Mouse (Mus musculus): ENCODE results near the gene Auts2. TPM values are rescaled to one million over a fixed set of nuclear protein-coding genes. Genes with fewer than 3 reads are reported as not detected.

The Auts2 gene
- polyA plus RNA-seq, 1 experiment, result 9.6 TPM

DNA sequence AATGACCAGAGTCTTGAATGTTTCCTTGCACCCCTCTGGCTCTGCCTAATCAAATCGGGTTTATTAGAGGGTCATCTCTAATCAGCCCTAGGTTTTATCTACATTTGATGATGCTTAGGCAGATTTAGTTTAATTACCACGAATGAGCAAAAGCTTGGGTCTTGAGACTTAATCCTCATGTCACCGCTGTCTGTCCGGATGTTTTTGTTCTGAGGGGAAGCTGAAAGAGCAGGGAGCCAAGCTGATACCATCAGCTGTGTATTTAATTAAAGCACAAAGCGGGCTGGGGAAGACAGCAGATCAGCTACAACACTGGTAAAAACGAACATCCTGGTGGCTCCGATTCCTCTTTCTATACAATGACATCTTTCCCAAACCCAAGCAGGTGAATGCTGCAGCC is 56.3 kb downstream of the Auts2 start:
- TF ChIP-seq POLR2A (IDR thresholded peaks at IDR 0.05; ENCODE audit: borderline replicate concordance, extremely low read depth, low read depth, low read length), result no peak
- no peak for TF ChIP-seq CTCF (IDR thresholded peaks at IDR 0.05; ENCODE audit: insufficient read depth, low read length)
- 54% methylated on average over 7 of the region's 7 CpGs for whole genome bisulfite sequencing
- DNase-seq, result no peak
- H3K4me1 ChIP-seq (ENCODE audit: control insufficient read depth, insufficient read depth, low read length), result peaks cover 16% of the 10 kb centered on the region
- H3K4me3 ChIP-seq (replicated peaks; ENCODE audit: extremely low read depth, low read depth, low read length), result no peak overlapping the region

DNA sequence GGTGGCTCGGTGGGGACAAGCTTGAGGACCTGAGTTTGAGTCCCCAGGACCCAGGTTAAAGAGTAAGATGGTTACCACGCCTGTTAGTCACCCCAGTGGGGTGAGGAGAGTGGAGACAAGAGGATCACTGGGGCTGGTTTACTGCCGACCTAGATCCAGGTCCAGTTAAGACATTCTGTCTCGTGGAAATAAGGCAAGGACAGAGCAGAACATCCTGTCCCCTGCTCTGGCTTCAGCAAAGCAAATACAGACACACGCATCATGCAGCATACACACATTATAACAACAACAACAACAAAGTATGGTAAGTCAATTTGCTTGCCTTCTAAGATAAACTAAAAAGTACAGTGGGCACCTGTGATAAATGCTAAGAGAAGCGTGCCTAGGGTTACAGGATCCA is 57.1 kb downstream of the Auts2 start:
- TF ChIP-seq POLR2A (IDR thresholded peaks at IDR 0.05; ENCODE audit: borderline replicate concordance, extremely low read depth, low read depth, low read length), result no peak
- no peak for TF ChIP-seq CTCF (IDR thresholded peaks at IDR 0.05; ENCODE audit: insufficient read depth, low read length)
- no peak for DNase-seq
- 85% methylated on average over 6 of the region's 6 CpGs for WGBS
- Histone ChIP-seq H3K4me3 (replicated peaks; ENCODE audit: extremely low read depth, low read depth, low read length) (no peak overlapping the region), H3K4me1 (ENCODE audit: control insufficient read depth, insufficient read depth, low read length) (peaks cover 16% of the 10 kb centered on the region)

DNA sequence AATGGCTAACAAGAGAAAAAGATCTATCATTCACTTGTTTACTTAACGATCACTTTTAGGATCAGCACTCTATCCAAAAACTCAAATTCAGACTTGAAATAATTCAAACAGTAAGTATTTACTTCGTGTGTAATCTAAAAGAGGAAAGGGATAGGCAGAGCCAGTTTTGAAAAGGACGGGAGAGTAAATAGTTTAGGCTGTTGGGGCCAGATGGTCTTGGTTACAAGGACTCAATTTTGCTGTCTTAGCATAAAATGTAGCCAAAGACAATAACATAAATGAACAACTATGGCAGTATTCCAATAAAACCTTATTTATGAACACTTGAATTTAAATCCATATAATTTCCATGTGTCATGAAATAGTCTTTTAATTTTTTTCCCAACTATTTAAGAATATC is 57.7 kb downstream of the Auts2 start:
- WGBS, result 61% methylated on average over 3 of the region's 3 CpGs
- TF ChIP-seq POLR2A (IDR thresholded peaks at IDR 0.05; ENCODE audit: borderline replicate concordance, extremely low read depth, low read depth, low read length) (no peak), CTCF (IDR thresholded peaks at IDR 0.05; ENCODE audit: insufficient read depth, low read length) (no peak)
- no peak for DNase-seq

DNA sequence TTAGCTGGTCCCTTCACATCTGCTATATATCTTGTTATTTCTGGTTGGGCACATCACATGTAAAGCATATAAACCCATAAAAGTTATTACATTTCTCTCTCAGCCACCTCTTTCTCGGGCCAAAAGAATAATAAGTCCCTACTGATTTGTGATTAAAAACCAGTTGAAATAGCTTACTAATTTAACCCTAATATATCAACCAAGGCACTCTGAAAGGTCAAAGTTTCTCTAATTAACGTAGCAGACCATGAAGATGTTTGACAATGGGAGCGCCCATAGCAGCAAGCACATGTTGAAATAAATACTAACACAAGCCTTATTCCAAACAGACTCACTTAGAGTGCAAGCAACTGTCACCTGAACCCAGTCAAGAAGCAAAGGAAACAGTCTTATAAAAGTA is 61.7 kb downstream of the Auts2 start:
- no peak for DNase-seq

More for the DNA sequence above, 57.7 kb downstream of the Auts2 start:
- Histone ChIP-seq H3K4me1 (ENCODE audit: control insufficient read depth, insufficient read depth, low read length) (peaks cover 16% of the 10 kb centered on the region), H3K4me3 (replicated peaks; ENCODE audit: extremely low read depth, low read depth, low read length) (no peak overlapping the region)

DNA sequence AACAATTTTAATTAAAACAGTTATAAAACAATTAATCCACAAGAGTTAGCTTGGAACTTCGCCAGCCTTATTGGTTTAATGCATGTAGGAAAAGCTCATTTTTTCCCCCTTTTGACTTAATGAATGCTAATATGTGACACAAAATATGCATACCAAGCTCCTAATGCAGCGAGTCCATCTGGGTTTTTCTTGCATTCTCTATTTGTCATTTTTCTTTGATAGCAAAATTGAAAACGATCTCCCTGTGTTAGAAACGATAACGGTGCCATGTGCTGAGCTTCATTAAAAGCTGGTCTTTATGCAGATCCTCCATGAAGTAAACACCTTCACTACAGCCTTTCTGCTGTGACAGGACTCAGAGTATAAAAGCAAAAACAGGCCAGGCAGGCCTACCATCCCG is 62.7 kb downstream of the Auts2 start:
- 86% methylated on average over 6 of the region's 6 CpGs for WGBS
- no peak for DNase-seq
- no peak for TF ChIP-seq CTCF (IDR thresholded peaks at IDR 0.05; ENCODE audit: insufficient read depth, low read length)
- no peak for TF ChIP-seq POLR2A (IDR thresholded peaks at IDR 0.05; ENCODE audit: borderline replicate concordance, extremely low read depth, low read depth, low read length)
- no peaks in the 10 kb centered on the region for H3K4me1 ChIP-seq (ENCODE audit: control insufficient read depth, insufficient read depth, low read length)
- no peak overlapping the region for H3K4me3 ChIP-seq (replicated peaks; ENCODE audit: extremely low read depth, low read depth, low read length)

More for the DNA sequence above, 61.7 kb downstream of the Auts2 start:
- TF ChIP-seq POLR2A (IDR thresholded peaks at IDR 0.05; ENCODE audit: borderline replicate concordance, extremely low read depth, low read depth, low read length), result no peak
- no peak for TF ChIP-seq CTCF (IDR thresholded peaks at IDR 0.05; ENCODE audit: insufficient read depth, low read length)
- Histone ChIP-seq H3K4me3 (replicated peaks; ENCODE audit: extremely low read depth, low read depth, low read length) (no peak overlapping the region), H3K4me1 (ENCODE audit: control insufficient read depth, insufficient read depth, low read length) (peaks cover 2% of the 10 kb centered on the region)
- 89% methylated on average over 3 of the region's 3 CpGs for WGBS

DNA sequence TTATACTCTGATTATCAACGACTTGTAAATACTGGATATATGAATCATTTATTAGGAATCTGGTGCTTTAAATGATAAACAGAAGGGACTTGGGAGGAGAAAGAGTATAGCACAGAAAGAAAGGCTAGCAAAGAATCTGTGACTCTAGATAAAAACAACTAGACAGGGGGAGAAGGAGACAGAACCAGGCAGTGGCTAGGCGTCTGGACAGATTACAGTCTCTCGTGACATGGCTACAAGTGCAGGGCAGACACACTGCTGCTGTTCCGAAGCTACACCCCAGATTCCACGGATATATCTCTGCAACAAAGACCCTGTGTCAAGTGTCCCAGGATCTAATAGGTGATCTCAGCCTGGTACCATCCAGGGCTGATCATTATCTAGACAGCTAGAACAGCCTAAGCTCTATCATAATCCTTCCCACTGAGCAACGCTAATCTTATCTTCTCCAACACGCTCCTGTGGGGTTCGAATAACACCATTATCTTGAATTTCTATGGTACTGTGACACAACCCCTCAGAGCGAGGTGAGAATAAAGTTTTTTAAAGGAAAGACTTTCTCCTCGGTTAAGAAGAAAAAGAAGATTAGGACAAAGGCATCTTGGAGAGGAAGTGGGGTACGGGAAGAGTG is 63.8 kb downstream of the Auts2 start:
- 55% methylated on average over 11 of the region's 11 CpGs for WGBS
- H3K4me1 ChIP-seq (ENCODE audit: control insufficient read depth, insufficient read depth, low read length), result no peaks in the 10 kb centered on the region
- TF ChIP-seq POLR2A (IDR thresholded peaks at IDR 0.05; ENCODE audit: borderline replicate concordance, extremely low read depth, low read depth, low read length) (no peak), CTCF (IDR thresholded peaks at IDR 0.05; ENCODE audit: insufficient read depth, low read length) (no peak)
- DNase-seq, result no peak
- H3K4me3 ChIP-seq (replicated peaks; ENCODE audit: extremely low read depth, low read depth, low read length), result no peak overlapping the region

DNA sequence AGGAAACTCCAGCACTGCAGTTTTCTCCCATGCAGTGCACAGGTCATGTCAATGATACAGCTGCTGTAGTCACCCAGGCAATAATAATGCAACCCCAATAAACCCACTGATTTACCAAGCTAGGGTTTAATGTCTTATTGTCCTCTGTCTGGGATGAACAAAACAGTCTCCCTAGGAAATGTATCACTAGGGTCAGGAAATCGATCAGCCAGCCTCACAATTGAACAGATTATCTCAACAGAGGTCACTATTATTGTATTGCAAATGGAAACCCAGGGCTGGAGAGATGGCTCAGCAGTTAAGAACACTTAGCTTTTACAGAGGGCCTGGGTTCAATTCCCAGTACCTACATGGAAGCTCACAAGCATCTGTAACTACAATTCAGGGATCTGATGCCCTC is 65.6 kb downstream of the Auts2 start:
- no peak for DNase-seq
- no peak for TF ChIP-seq POLR2A (IDR thresholded peaks at IDR 0.05; ENCODE audit: borderline replicate concordance, extremely low read depth, low read depth, low read length)
- no peak for TF ChIP-seq CTCF (IDR thresholded peaks at IDR 0.05; ENCODE audit: insufficient read depth, low read length)
- Histone ChIP-seq H3K4me1 (ENCODE audit: control insufficient read depth, insufficient read depth, low read length) (no peaks in the 10 kb centered on the region), H3K4me3 (replicated peaks; ENCODE audit: extremely low read depth, low read depth, low read length) (no peak overlapping the region)
- 62% methylated on average over 1 of the region's 1 CpGs for WGBS

DNA sequence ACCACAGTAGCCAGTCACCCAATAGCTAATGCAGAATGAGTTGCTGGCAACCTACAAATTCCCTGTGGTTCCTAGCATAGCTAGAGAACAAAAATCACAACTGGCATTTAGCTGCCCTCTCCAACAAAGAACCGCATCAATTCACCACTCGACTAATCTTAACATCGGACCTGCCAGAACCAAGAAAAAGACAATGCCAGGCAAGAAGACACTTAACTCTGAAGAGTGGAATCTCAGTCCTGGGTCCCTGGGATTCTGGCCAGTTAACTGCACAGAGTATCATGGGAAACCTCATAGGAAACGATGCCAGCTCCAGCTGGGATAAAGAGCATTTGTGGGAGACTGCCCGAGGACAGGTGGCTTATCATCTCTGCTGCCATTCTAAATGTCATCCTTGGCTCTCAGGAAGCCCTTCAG is 70.2 kb downstream of the Auts2 start:
- DNase-seq, result no peak
- Histone ChIP-seq H3K4me1 (ENCODE audit: control insufficient read depth, insufficient read depth, low read length) (no peaks in the 10 kb centered on the region), H3K4me3 (replicated peaks; ENCODE audit: extremely low read depth, low read depth, low read length) (no peak overlapping the region)
- no peak for TF ChIP-seq POLR2A (IDR thresholded peaks at IDR 0.05; ENCODE audit: borderline replicate concordance, extremely low read depth, low read depth, low read length)
- no peak for TF ChIP-seq CTCF (IDR thresholded peaks at IDR 0.05; ENCODE audit: insufficient read depth, low read length)
- 76% methylated on average over 5 of the region's 5 CpGs for WGBS

DNA sequence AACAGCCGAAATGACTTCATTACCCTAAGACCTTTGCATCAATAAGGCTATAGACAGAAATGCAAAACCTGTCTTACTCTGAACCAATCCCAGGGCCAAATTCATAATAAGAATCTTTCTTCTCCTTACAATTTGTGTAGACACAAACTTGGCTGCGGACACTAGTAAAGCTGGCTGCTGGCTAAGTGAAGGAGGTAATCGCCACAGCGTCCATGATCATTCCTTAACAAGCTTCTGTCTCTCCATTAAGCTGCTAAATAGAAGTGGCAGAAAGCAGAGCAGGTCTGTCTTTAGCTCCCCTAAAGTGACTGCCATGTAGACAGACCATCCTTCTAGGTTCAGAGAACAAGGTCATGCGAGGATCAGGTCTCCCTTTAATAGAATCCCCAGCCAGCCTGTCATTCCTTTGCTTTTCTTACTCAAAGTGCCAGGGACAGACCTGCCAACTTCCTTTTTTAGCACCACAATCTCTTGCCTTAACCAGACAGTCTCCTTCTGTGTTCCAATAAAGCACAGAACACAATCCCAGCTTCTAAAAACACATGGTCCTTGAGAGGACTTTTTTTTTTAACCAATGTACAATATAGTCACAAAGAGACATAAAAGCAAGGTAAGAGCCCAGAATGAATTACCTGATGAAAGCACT is 70.8 kb downstream of the Auts2 start:
- WGBS, result 81% methylated on average over 5 of the region's 5 CpGs

DNA sequence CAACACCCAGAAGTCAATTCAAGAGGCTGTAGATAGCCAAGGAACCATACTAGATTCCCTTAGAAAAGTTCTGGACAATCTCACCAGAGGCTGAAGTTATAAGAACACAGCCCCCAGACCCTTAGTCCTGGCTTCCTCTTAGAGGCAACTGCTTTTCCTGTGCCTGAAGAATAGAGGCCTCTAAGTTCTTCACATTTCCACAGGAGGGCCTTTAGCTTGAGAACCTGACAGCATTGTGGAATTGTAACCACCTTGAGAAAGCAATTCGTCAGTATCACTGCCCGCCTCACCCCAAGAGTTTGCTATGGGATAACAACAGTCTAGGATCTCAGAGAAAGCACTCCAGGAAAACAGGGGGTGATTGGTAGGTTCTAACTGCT is 75.8 kb downstream of the Auts2 start:
- TF ChIP-seq CTCF (IDR thresholded peaks at IDR 0.05; ENCODE audit: insufficient read depth, low read length), result no peak
- TF ChIP-seq POLR2A (IDR thresholded peaks at IDR 0.05; ENCODE audit: borderline replicate concordance, extremely low read depth, low read depth, low read length), result no peak
- H3K4me3 ChIP-seq (replicated peaks; ENCODE audit: extremely low read depth, low read depth, low read length), result no peak overlapping the region
- H3K4me1 ChIP-seq (ENCODE audit: control insufficient read depth, insufficient read depth, low read length), result peaks cover 6% of the 10 kb centered on the region; the same call in 1 of the 2 replicates
- 96% methylated on average over 2 of the region's 2 CpGs for WGBS
- DNase-seq, result no peak

More for the DNA sequence above, 70.8 kb downstream of the Auts2 start:
- Histone ChIP-seq H3K4me3 (replicated peaks; ENCODE audit: extremely low read depth, low read depth, low read length) (no peak overlapping the region), H3K4me1 (ENCODE audit: control insufficient read depth, insufficient read depth, low read length) (no peaks in the 10 kb centered on the region)
- no peak for DNase-seq
- no peak for TF ChIP-seq POLR2A (IDR thresholded peaks at IDR 0.05; ENCODE audit: borderline replicate concordance, extremely low read depth, low read depth, low read length)
- no peak for TF ChIP-seq CTCF (IDR thresholded peaks at IDR 0.05; ENCODE audit: insufficient read depth, low read length)

Data from lung, adult 2 months (tissue).